ENCODE assay signal across 8 mouse cellular contexts in genomic region chr1:82838469-82839295, GRCm38 (mm10). TPM values are rescaled to one million over a fixed set of nuclear protein-coding genes. Genes with fewer than 3 reads are reported as not detected.
DNase-seq lines count a peak whose midpoint lies in the region; ATAC-seq and TF ChIP-seq lines count a peak whose summit lies in the region.

No protein-coding gene starts in this region.

- peak overlapping the region; percentile 99 for H3K4me3 ChIP-seq in lung, embryonic 14.5 days (ENCODE audit: low read depth, low read length)
- peak overlapping the region; percentile 35 for H3K4me3 ChIP-seq in embryonic fibroblast, embryonic 13.5 days (ENCODE audit: insufficient read depth, low read length)
- peak overlapping the region; percentile 98 for H3K4me3 ChIP-seq in intestine, embryonic 15.5 days (replicated peaks)
- H3K4me3 ChIP-seq in neural tube, embryonic 13.5 days = peak overlapping the region; percentile 84

- H3K27ac ChIP-seq in lung, embryonic 14.5 days (ENCODE audit: low read depth) = no peak overlapping the region
- H3K27ac ChIP-seq in embryonic fibroblast, embryonic 13.5 days (ENCODE audit: insufficient read depth, low read length) = no peak overlapping the region
- H3K27ac ChIP-seq in intestine, embryonic 15.5 days = no peak overlapping the region
- H3K27ac ChIP-seq in neural tube, embryonic 13.5 days (replicated peaks) = peak overlapping the region; percentile 92

- no peak for DNase-seq in lung, embryonic 14.5 days
- DNase-seq in lung, postnatal 10 days = no peak
- DNase-seq in layer of hippocampus, adult 18-20 months (ENCODE audit: low spot score in 2 of 2) = no peak
- no peak for DNase-seq in right cerebral cortex, postnatal 10 days (ENCODE audit: low spot score in 2 of 2)

- H3K4me1 ChIP-seq in lung, embryonic 14.5 days (ENCODE audit: insufficient read depth) = peaks cover 8% of the 10 kb centered on the region
- H3K4me1 ChIP-seq in embryonic fibroblast, embryonic 13.5 days (ENCODE audit: control insufficient read depth, insufficient read depth, low read length) = no peaks in the 10 kb centered on the region
- H3K4me1 ChIP-seq in intestine, embryonic 15.5 days (replicated peaks) = 0 out of 2 replicates have a peak, but pooled peaks cover 2% of the 10 kb centered on the region
- peaks cover 39% of the 10 kb centered on the region for H3K4me1 ChIP-seq in neural tube, embryonic 13.5 days (replicated peaks)

- no peaks in the 10 kb centered on the region for H3K27me3 ChIP-seq in lung, embryonic 14.5 days (ENCODE audit: insufficient read depth, low read length)
- no peaks in the 10 kb centered on the region for H3K27me3 ChIP-seq in intestine, embryonic 15.5 days (replicated peaks)
- H3K27me3 ChIP-seq in neural tube, embryonic 13.5 days = no peaks in the 10 kb centered on the region

- 32% methylated on average over 18 of the region's 18 CpGs for WGBS in lung, embryonic 14.5 days
- WGBS in intestine, embryonic 15.5 days = 27% methylated on average over 18 of the region's 18 CpGs
- WGBS in neural tube, embryonic 13.5 days = 24% methylated on average over 18 of the region's 18 CpGs

- H3K9ac ChIP-seq in lung, embryonic 14.5 days = peak overlapping the region; percentile 90; the same call in 1 of the 2 replicates
- H3K9ac ChIP-seq in intestine, embryonic 15.5 days = peak overlapping the region; percentile 96; the same call in 1 of the 2 replicates
- H3K9ac ChIP-seq in neural tube, embryonic 13.5 days = peak overlapping the region; percentile 98

- peak; percentile 32 for ATAC-seq in lung, embryonic 14.5 days (ENCODE audit: insufficient read depth)
- ATAC-seq in intestine, embryonic 15.5 days = peak; percentile 27
- peak; percentile 68 for ATAC-seq in neural tube, embryonic 13.5 days (ENCODE audit: low read depth)
- no peak for ATAC-seq in megakaryocyte progenitor cell, adult 5-6 weeks (replicated peaks; ENCODE audit: poor library complexity)

- no peaks in the 10 kb centered on the region for H3K9me3 ChIP-seq in lung, embryonic 14.5 days (ENCODE audit: low read depth, low read length)
- no peaks in the 10 kb centered on the region for H3K9me3 ChIP-seq in intestine, embryonic 15.5 days
- no peaks in the 10 kb centered on the region for H3K9me3 ChIP-seq in neural tube, embryonic 13.5 days

- no peak for TF ChIP-seq CTCF in lung, embryonic 14.5 days (IDR thresholded peaks at IDR 0.05; ENCODE audit: low read depth)
- no peak for TF ChIP-seq CTCF in embryonic fibroblast, embryonic 13.5 days (IDR thresholded peaks at IDR 0.05; ENCODE audit: borderline replicate concordance, insufficient read depth, low read length)

- H3K36me3 ChIP-seq in lung, embryonic 14.5 days (ENCODE audit: insufficient read depth) = no peaks in the 10 kb centered on the region
- no peaks in the 10 kb centered on the region for H3K36me3 ChIP-seq in intestine, embryonic 15.5 days
- no peaks in the 10 kb centered on the region for H3K36me3 ChIP-seq in neural tube, embryonic 13.5 days

- no peak for TF ChIP-seq POLR2A in embryonic fibroblast, embryonic 13.5 days (IDR thresholded peaks at IDR 0.05; ENCODE audit: low read depth, low read length)

- peak overlapping the region; percentile 83 for H3K4me2 ChIP-seq in lung, embryonic 14.5 days
- H3K4me2 ChIP-seq in intestine, embryonic 15.5 days (replicated peaks) = peak overlapping the region; percentile 77
- peak overlapping the region; percentile 66 for H3K4me2 ChIP-seq in neural tube, embryonic 13.5 days

RNA-seq across cellular contexts. Expression of gene Agfg1, which starts 0.6 kb away (rescaled TPM):
- polyA plus RNA-seq in lung, embryonic 14.5 days (2014; fragmentation: Nextera tagmentation; extraction: Ambion mirVana) = 47.8 and 48.4 TPM in 2 replicates
- polyA plus RNA-seq in embryonic fibroblast, embryonic 13.5 days (2011; ENCODE audit: insufficient read length, low read depth, missing spikeins) = 75.1 and 77.5 TPM in 2 replicates
- polyA plus RNA-seq in intestine, embryonic 15.5 days (2015; fragmentation: Nextera tagmentation; extraction: Ambion mirVana) = 33.0 and 35.7 TPM in 2 replicates
- polyA plus RNA-seq in neural tube, embryonic 13.5 days (2015; fragmentation: Nextera tagmentation; extraction: Ambion mirVana) = 35.3 and 36.9 TPM in 2 replicates
- 10 to 100 TPM; 69.3 to 74.0 TPM for total RNA-seq in layer of hippocampus, adult 18-20 months (2021)
- total RNA-seq in megakaryocyte progenitor cell, adult 5-6 weeks (2015) = 43.1 and 48.3 TPM in 2 replicates
- 31.5 and 36.2 TPM in 2 replicates for total RNA-seq in megakaryocyte progenitor cell, adult 5-6 weeks (2017)

Comparison
In these comparisons a context has a peak if more than half of its experiments do, and no peak if none do; other contexts are left out.
1. H3K4me3 ChIP-seq: peak in every context shown above with its lines; median percentile 99 in lung, embryonic 14.5 days; 98 in intestine, embryonic 15.5 days; 84 in neural tube, embryonic 13.5 days; 35 in embryonic fibroblast, embryonic 13.5 days.